Mouse (Mus musculus) testis, adult 2 months (tissue): ENCODE measurements around the gene Hs3st5. TPM values are rescaled to one million over a fixed set of nuclear protein-coding genes. Genes with fewer than 3 reads are reported as not detected.
"Not testable (repeated sequence)": the region's sequence is repeated elsewhere in the genome, so short reads cannot be mapped to it uniquely, and the experiment has no call there.

ENCODE experiments used
- H3K27ac ChIP-seq: fragments of 200-500 bp; 2 replicates; pipeline ENCODE4 v1.5.1; 2012; ENCODE audit warnings: low read depth, low read length; ENCODE audit not compliant: control insufficient read depth, insufficient read depth
- H3K27me3 ChIP-seq: fragments of 200-500 bp; 2 replicates; pipeline ENCODE4 v1.6.1; 2012; ENCODE audit warnings: mild to moderate bottlenecking, low read length, moderate library complexity; ENCODE audit not compliant: control insufficient read depth, insufficient read depth
- H3K36me3 ChIP-seq: fragments of 200-500 bp; 2 replicates; pipeline ENCODE4 v1.6.1; 2012; ENCODE audit warnings: mild to moderate bottlenecking, low read length; ENCODE audit not compliant: control insufficient read depth, insufficient read depth
- H3K4me1 ChIP-seq: fragments of 200-500 bp; 2 replicates; pipeline ENCODE4 v1.6.1; 2012; ENCODE audit warnings: low read length; ENCODE audit not compliant: control insufficient read depth, insufficient read depth
- H3K4me3 ChIP-seq: fragments of 200-500 bp; 2 replicates; pipeline ENCODE4 v1.5.1; 2012; ENCODE audit warnings: low read depth, mild to moderate bottlenecking, low read length, moderate library complexity, mixed read lengths; ENCODE audit not compliant: control insufficient read depth
- CTCF ChIP-seq: fragments of 200-500 bp; IDR thresholded peaks from 2 replicates; pipeline ENCODE4 v1.5.1; 2012; ENCODE audit warnings: low read depth, mild to moderate bottlenecking, inconsistent platforms, low read length, moderate library complexity; ENCODE audit not compliant: control insufficient read depth, insufficient read depth, insufficient replicate concordance
- POLR2A ChIP-seq: fragments of 200-500 bp; IDR thresholded peaks from 2 replicates; pipeline ENCODE4 v1.6.1; 2012; ENCODE audit warnings: low read depth, mild to moderate bottlenecking, inconsistent platforms, low read length, moderate library complexity; ENCODE audit not compliant: control insufficient read depth
- polyA plus RNA-seq: library from polyadenylated mRNA; depleted of rRNA; stranded (reverse); fragments of >200 nt; gene quantifications from 2 replicates; pipeline ENCODE4 v1.2.3, GENCODE M21; 2012

The Hs3st5 gene
- polyA plus RNA-seq, 1 experiment = not detected

DNA sequence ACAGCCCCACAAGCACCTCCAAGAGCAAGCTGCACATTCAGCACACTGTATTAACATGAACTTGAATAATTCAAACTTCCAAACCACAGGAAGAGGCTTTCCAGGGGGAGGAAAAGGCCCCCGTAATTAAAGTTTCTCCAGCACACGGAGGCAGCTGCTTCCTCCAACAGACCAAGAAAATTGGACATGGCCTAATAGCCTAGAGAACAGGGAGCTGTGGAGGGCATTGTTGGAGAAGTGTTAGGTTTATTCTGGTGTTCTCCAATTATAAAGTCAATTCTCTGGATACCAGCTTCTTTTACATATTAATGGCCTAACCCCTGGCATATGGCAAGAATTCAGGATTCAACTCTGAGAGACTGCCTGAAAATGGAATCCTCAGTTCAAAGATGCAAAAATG, 60.6 kb downstream of the Hs3st5 start:
- H3K36me3 ChIP-seq = no peaks in the 10 kb centered on the region
- H3K4me3 ChIP-seq = no peak overlapping the region
- no peaks in the 10 kb centered on the region for H3K27me3 ChIP-seq
- TF ChIP-seq POLR2A (no peak), CTCF (no peak)
- H3K4me1 ChIP-seq = no peaks in the 10 kb centered on the region
- no peak overlapping the region for H3K27ac ChIP-seq

DNA sequence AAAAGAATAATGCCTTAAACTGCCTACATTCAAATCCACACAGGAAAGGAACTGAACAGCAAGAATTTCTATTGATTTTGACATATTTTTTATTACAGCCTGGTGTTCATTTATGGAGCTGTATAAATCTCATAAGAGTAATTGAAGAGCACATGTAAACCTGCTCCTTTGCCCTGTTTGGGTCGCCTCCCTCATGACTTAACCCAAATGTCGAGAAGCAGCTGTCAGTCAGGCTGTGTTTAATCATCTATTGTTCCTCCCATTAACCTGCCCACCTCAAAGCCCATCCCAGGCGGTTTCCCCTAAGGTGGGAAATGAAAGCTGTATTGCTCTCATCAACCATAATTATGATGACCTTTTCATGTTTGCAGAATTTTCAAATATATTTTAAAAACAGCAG, 65.9 kb downstream of the Hs3st5 start:
- Histone ChIP-seq H3K27ac (no peak overlapping the region), H3K4me3 (no peak overlapping the region), H3K27me3 (no peaks in the 10 kb centered on the region), H3K4me1 (no peaks in the 10 kb centered on the region), H3K36me3 (no peaks in the 10 kb centered on the region)
- no peak for TF ChIP-seq CTCF
- TF ChIP-seq POLR2A = no peak

DNA sequence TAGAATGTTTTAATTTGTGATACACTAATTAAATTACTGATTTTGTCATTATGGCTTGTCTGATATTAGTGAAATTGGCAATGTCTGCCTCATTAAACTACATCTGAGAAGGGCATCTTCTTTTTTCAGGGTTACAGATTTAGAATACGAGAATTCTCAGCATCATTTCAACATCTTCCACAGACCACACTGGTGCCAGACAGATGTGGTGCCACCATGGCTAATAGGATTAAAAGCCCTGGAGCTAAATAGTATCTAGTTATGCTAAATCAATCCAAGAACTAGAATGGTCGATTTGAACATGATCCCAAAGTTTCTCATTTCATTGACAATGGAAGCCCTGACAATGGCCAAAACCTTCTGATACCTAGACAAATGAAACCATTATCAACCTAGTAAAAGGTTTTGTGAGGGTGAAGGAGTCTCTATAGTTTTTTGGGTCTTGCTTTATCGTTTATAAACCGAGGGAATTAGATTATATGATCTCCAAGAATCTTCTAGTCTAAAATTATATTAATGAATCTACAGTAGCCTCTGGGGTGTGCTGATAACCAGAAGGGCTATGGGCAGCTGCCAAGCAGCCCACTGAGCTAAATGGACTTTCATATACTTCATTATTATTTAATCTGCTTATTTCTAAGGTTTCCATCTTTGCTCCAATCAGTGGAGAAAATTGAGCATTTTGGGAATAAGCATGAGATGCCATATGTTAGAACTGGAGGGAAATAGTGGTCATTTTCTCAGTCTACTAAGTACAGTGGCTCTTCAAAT, 71.9 kb downstream of the Hs3st5 start:
- Histone ChIP-seq H3K4me1 (no peaks in the 10 kb centered on the region), H3K27me3 (no peaks in the 10 kb centered on the region), H3K27ac (no peak overlapping the region), H3K4me3 (no peak overlapping the region), H3K36me3 (no peaks in the 10 kb centered on the region)
- TF ChIP-seq CTCF (no peak), POLR2A (no peak)

GRCm38 (mm10) chr10:36610400-36610799, 103.8 kb downstream of the Hs3st5 start:
- Histone ChIP-seq H3K36me3 (no peaks in the 10 kb centered on the region), H3K27me3 (no peaks in the 10 kb centered on the region), H3K4me1 (no peaks in the 10 kb centered on the region), H3K4me3 (no peak overlapping the region), H3K27ac (no peak overlapping the region)
- no peak for TF ChIP-seq POLR2A
- no peak for TF ChIP-seq CTCF

DNA sequence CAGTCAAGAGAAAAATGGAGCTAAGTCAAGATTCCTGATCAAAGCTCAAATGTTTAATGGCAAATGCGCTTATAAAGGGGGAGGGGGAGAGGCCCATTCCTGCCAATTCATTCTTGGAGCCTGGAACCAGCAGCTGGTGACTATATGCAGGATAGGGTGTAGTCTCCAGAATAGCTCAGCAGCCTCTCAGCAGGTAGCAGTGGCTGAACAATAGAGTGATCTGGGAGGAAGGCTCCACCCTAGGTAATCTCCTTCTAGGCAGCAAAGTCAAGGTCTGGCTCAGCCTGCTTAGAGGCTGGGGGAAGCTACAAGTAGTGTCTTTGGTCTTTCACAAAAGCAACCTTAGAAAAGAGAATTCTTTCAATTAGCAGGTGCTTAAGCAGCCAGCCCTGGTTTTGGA, 104.8 kb downstream of the Hs3st5 start:
- not testable (repeated sequence) for H3K36me3 ChIP-seq, H3K27me3 ChIP-seq, H3K4me3 ChIP-seq, H3K4me1 ChIP-seq, H3K27ac ChIP-seq

GRCm38 (mm10) chr10:36623037-36623436, 116.4 kb downstream of the Hs3st5 start:
- no peaks in the 10 kb centered on the region for H3K4me1 ChIP-seq
- H3K27ac ChIP-seq = no peak overlapping the region
- no peaks in the 10 kb centered on the region for H3K27me3 ChIP-seq
- no peak for TF ChIP-seq POLR2A
- no peak for TF ChIP-seq CTCF
- no peak overlapping the region for H3K4me3 ChIP-seq
- H3K36me3 ChIP-seq = no peaks in the 10 kb centered on the region

DNA sequence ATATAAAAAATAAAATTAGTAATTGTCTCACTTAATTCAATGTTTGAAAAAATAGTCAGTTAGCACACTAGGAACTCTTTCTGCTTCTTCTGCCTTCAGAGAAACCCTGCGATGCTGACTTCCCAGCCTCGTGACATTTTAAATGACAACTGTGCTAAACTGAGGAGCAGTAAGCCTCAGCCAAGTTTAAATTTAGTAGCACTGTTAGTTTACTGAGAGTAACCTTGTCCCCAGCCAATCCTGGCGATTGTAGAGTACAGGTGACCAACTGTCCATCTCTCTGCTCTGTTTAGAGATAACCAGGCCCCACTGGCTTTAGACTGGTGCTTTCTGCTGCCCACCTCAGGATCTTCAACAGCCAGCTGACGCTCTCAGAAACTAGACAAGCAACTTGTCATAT, 121.3 kb downstream of the Hs3st5 start:
- H3K4me3 ChIP-seq = no peak overlapping the region
- no peaks in the 10 kb centered on the region for H3K36me3 ChIP-seq
- H3K27ac ChIP-seq = no peak overlapping the region
- H3K27me3 ChIP-seq = no peaks in the 10 kb centered on the region
- H3K4me1 ChIP-seq = peaks cover 2% of the 10 kb centered on the region
- TF ChIP-seq CTCF = no peak
- TF ChIP-seq POLR2A = no peak

DNA sequence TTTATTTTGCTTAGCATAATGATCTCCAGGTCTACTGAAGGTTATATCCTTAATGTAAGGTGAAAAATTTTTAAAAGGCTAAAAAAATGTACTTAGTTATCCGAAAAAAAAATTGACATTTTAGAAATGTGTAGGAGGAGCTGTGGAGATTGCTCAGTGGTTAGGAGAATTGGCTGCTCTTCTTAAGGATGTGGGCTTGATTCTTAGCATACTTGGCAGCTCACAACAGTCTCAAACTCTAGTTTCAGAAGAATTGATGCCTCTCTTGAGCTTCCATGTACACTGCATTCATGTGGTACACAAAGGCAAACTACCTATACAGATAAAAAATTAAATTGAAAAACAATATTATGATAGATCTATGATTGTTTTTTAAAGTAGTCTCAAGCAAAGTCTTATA, 125.1 kb downstream of the Hs3st5 start:
- Histone ChIP-seq H3K4me3 (no peak overlapping the region), H3K27me3 (no peaks in the 10 kb centered on the region), H3K4me1 (peaks cover 2% of the 10 kb centered on the region), H3K36me3 (no peaks in the 10 kb centered on the region), H3K27ac (no peak overlapping the region)
- TF ChIP-seq CTCF (no peak), POLR2A (no peak)
